In the genomic region with DNA sequence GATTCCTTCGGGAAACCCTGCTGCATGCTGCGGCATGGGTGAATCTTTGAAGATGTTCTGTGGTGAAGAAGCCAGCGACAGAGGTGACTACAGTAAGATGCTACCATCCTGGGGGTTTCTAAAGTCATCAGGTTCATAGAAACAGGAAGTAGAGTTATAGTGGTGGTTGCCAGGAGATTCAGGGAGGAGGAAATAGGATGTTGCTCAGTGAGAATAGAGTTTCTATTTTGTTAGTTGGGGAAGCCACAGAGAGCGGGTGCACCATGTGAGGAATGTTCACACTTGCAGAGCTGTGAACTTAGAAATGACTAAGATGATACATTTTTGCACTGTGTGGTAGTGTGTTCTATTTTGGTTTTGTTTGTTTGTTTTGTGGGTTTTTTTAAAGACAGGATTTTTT, we compare ENCODE assay signal across 14 mouse cellular contexts.
DNase-seq lines count a peak whose midpoint lies in the region; ATAC-seq and TF ChIP-seq lines count a peak whose summit lies in the region.
"Had no signal": no experiment of that assay in that cellular context is flagged by ENCODE, and none has a peak within 500 bp of the region (broad histone marks: within the 10 kb centered on the region; RNA-seq: fewer than 3 reads in every experiment).

No protein-coding gene starts in this region.

- H3K4me2 ChIP-seq in CH12.LX (ENCODE audit: insufficient read depth, low read depth, poor library complexity, severe bottlenecking), result no peak overlapping the region
- H3K4me2 ChIP-seq: embryonic facial prominence, embryonic 13.5 days; forebrain, embryonic 12.5 days; limb, embryonic 13.5 days had no signal

- ATAC-seq in common myeloid progenitor, adult 5-6 weeks (replicated peaks; ENCODE audit: low read depth, poor library complexity, severe bottlenecking), result peak; percentile 53; the same call in 1 of the 2 replicates
- ATAC-seq in erythroblast, adult 5-6 weeks (replicated peaks; ENCODE audit: low FRiP score, poor library complexity, severe bottlenecking), result no peak

- H3K4me1 ChIP-seq in CH12.LX (ENCODE audit: control insufficient read depth in 1 of 2, insufficient read depth in 2 of 2), result peaks cover 19 to 42% of the 10 kb centered on the region in 2 experiments
- H3K4me1 ChIP-seq: embryonic facial prominence, embryonic 13.5 days; forebrain, embryonic 12.5 days; limb, embryonic 13.5 days had no signal

- TF ChIP-seq CTCF in CH12.LX (conservative IDR thresholded peaks at IDR 0.05 in 1 of 2, IDR thresholded peaks at IDR 0.05 in 1 of 2; ENCODE audit: low read depth in 2 of 2, low read length in 2 of 2), result no peak

- no peak overlapping the region for H3K9ac ChIP-seq in CH12.LX (ENCODE audit: insufficient read depth, low read depth)
- H3K9ac ChIP-seq: embryonic facial prominence, embryonic 13.5 days; forebrain, embryonic 12.5 days; limb, embryonic 13.5 days had no signal

- H3K36me3 ChIP-seq in CH12.LX (replicated peaks in 1 of 2; ENCODE audit: control insufficient read depth in 1 of 2, insufficient read depth in 1 of 2, low read length in 1 of 2), result peaks cover 0 to 32% of the 10 kb centered on the region in 2 experiments
- H3K36me3 ChIP-seq: embryonic facial prominence, embryonic 13.5 days; forebrain, embryonic 12.5 days; limb, embryonic 13.5 days had no signal

- TF ChIP-seq EP300 in CH12.LX (IDR thresholded peaks at IDR 0.05; ENCODE audit: low read length), result peak; percentile 72; the same call in 1 of the 2 replicates

- no peak overlapping the region for H3K27ac ChIP-seq in CH12.LX (ENCODE audit: insufficient read depth, low read depth)
- H3K27ac ChIP-seq: embryonic facial prominence, embryonic 13.5 days; forebrain, embryonic 12.5 days; limb, embryonic 13.5 days had no signal

- no peak overlapping the region for H3K4me3 ChIP-seq in CH12.LX (replicated peaks in 1 of 3; ENCODE audit: low read depth in 2 of 3, low read length in 2 of 3, poor library complexity in 1 of 3)
- H3K4me3 ChIP-seq: embryonic facial prominence, embryonic 13.5 days; forebrain, embryonic 12.5 days; limb, embryonic 13.5 days had no signal

- peak; percentile 45 to 88 for DNase-seq in left cerebral cortex, postnatal 25 days (ENCODE audit: low spot score in 2 of 2)
- no peak for DNase-seq in left cerebral cortex, adult 18-20 months (ENCODE audit: low spot score in 2 of 2)
- peak; percentile 85 for DNase-seq in CH12.LX (ENCODE audit: extremely low read depth)
- DNase-seq in natural killer cell, adult 2 months (ENCODE audit: low spot score in 2 of 2), result peak; percentile 47 to 71
- no peak for DNase-seq in retina, postnatal 1 day
- DNase-seq: adrenal gland, postnatal 25 days; cerebellum, postnatal 36 days; kidney, adult 8-10 months; lung, postnatal 4 days had no signal

- in situ Hi-C loops in CH12.LX (cut with MboI; ENCODE audit: low pct_ligation_motif_present, low pct_unique_long_range_greater_than_20kb, low sequenced_read_pairs), result no loop called here

- H3K79me2 ChIP-seq in CH12.LX (replicated peaks; ENCODE audit: control insufficient read depth, extremely low read depth, insufficient read depth, poor library complexity, severe bottlenecking), result no peaks in the 10 kb centered on the region

- intact Hi-C loops in left cerebral cortex, postnatal 25 days (cut with DNase I), result loop anchor here (1.0 kb wide), 1 partner anchor 19 kb away; no protein-coding TSS in a partner anchor

- dilution Hi-C loops in CH12.LX (cut with MboI; ENCODE audit: extremely low pct_ligation_motif_present, extremely low pct_unique_long_range_greater_than_20kb, low sequenced_read_pairs), result no loop called here

- no peak for TF ChIP-seq POLR2A in CH12.LX (IDR thresholded peaks at IDR 0.05; ENCODE audit: low read depth, low read length)

- H3K9me3 ChIP-seq in CH12.LX (replicated peaks; ENCODE audit: low read length), result peaks cover 8% of the 10 kb centered on the region
- H3K9me3 ChIP-seq: embryonic facial prominence, embryonic 13.5 days; limb, embryonic 13.5 days had no signal

- no peaks in the 10 kb centered on the region for H3K27me3 ChIP-seq in CH12.LX (replicated peaks)
- H3K27me3 ChIP-seq: embryonic facial prominence, embryonic 13.5 days; forebrain, embryonic 12.5 days; limb, embryonic 13.5 days had no signal

- TF ChIP-seq RAD21 in CH12.LX (IDR thresholded peaks at IDR 0.05; ENCODE audit: low read depth, low read length), result no peak; the same call in 1 of the 2 replicates

TF ChIP-seq in CH12.LX, 34 proteins besides CTCF, POLR2A, EP300 and RAD21:
- peak; percentile 77 for TF ChIP-seq BHLHE40 (IDR thresholded peaks at IDR 0.05; ENCODE audit: low read depth, low read length)
- TF ChIP-seq PAX5 (IDR thresholded peaks at IDR 0.05; ENCODE audit: low read length), result no peak
- peak; percentile 34; the same call in 1 of the 2 replicates for TF ChIP-seq TCF12 (IDR thresholded peaks at IDR 0.05; ENCODE audit: low read depth, low read length)
- TF ChIP-seq SMC3 (IDR thresholded peaks at IDR 0.05; ENCODE audit: low read depth, low read length), result no peak
- peak; percentile 78 for TF ChIP-seq ELF1 (IDR thresholded peaks at IDR 0.05; ENCODE audit: low read depth, low read length)
- TF ChIP-seq MXI1 (IDR thresholded peaks at IDR 0.05; ENCODE audit: low read depth, low read length), result no peak
- TF ChIP-seq TBP (conservative IDR thresholded peaks at IDR 0.05; ENCODE audit: low read depth, low read length), result no peak
- TF ChIP-seq NELFE (IDR thresholded peaks at IDR 0.05; ENCODE audit: low read depth, low read length), result no peak
- TF ChIP-seq JUN (IDR thresholded peaks at IDR 0.05; ENCODE audit: insufficient read depth, low read depth, low read length), result peak; percentile 29; the same call in 1 of the 2 replicates
- TF ChIP-seq NRF1 (IDR thresholded peaks at IDR 0.05; ENCODE audit: low read depth, low read length), result no peak
- TF ChIP-seq CHD2 (IDR thresholded peaks at IDR 0.05; ENCODE audit: low read length), result no peak
- no peak for TF ChIP-seq CHD1 (IDR thresholded peaks at IDR 0.05; ENCODE audit: low read depth, low read length)
- no peak for TF ChIP-seq ZNF384 (IDR thresholded peaks at IDR 0.05; ENCODE audit: low read depth, low read length)
- no peak for TF ChIP-seq MAZ (IDR thresholded peaks at IDR 0.05; ENCODE audit: low read depth, low read length)
- 0 out of 2 replicates have a peak, but pooled peaks have one; percentile 58 for TF ChIP-seq MAFK (IDR thresholded peaks at IDR 0.05; ENCODE audit: insufficient replicate concordance, low read length)
- TF ChIP-seq USF2 (conservative IDR thresholded peaks at IDR 0.05; ENCODE audit: low read depth, low read length), result no peak
- TF ChIP-seq IRF4 (IDR thresholded peaks at IDR 0.05; ENCODE audit: low read depth, low read length), result peak; percentile 83
- TF ChIP-seq MYC (IDR thresholded peaks at IDR 0.05; ENCODE audit: low read depth, low read length), result 0 out of 2 replicates have a peak, but pooled peaks have one; percentile 44
- TF ChIP-seq E2F4 (IDR thresholded peaks at IDR 0.05; ENCODE audit: insufficient replicate concordance, low read depth, low read length), result no peak
- peak; percentile 90 for TF ChIP-seq MEF2A (IDR thresholded peaks at IDR 0.05; ENCODE audit: borderline replicate concordance, low read depth, low read length)
- no peak for TF ChIP-seq HCFC1 (IDR thresholded peaks at IDR 0.05; ENCODE audit: low read depth, low read length)
- peak; percentile 70 for TF ChIP-seq ETS1 (conservative IDR thresholded peaks at IDR 0.05; ENCODE audit: low read depth, low read length)
- 0 out of 2 replicates have a peak, but pooled peaks have one; percentile 45 for TF ChIP-seq MAX (IDR thresholded peaks at IDR 0.05; ENCODE audit: low read length)
- TF ChIP-seq ZKSCAN1 (IDR thresholded peaks at IDR 0.05; ENCODE audit: borderline replicate concordance, low read depth, low read length), result no peak
- TF ChIP-seq UBTF (IDR thresholded peaks at IDR 0.05; ENCODE audit: low read depth, low read length), result no peak

Comparison
In these comparisons a context has a peak if more than half of its experiments do, and no peak if none do; other contexts are left out.
1. DNase-seq: peak in left cerebral cortex, postnatal 25 days (2 of 2), CH12.LX (single experiment) and natural killer cell, adult 2 months (2 of 2); none in left cerebral cortex, adult 18-20 months (0 of 2) and retina, postnatal 1 day (single experiment).